Mouse (Mus musculus): ENCODE measurements around the gene C9. TPM values are rescaled to one million over a fixed set of nuclear protein-coding genes. Genes with fewer than 3 reads are reported as not detected.

The C9 gene
- not detected in 2 replicates for polyA plus RNA-seq (2015; fragmentation: Nextera tagmentation; extraction: Ambion mirVana)

DNA sequence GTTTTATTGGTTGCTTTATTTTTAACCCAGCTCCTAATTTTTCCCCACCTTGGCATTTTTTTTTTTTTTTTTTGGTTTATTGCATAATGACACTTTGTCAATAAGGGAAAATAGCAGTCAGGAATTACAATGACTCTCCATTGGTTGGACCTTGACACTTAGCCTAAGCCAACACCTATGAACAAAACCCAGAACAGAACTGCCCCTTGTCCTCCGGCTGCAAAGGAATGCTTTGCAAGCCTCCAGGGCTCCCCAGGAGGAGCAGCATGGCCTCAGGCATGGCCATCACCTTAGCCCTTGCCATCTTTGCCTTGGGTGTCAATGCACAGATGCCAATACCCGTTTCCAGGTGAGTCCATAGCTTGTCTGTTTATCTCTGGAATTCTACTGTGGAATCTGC lies at the start of gene C9:
Gene C9, plus strand, starts transcription at position 193 of the 400 bp plus-strand sequence.
- Histone ChIP-seq H3K36me3 (ENCODE audit: control insufficient read depth, insufficient read depth, low read length) (no peaks in the 10 kb centered on the region), H3K9me3 (ENCODE audit: control insufficient read depth, low read length) (no peaks in the 10 kb centered on the region), H3K4me1 (ENCODE audit: control insufficient read depth, insufficient read depth, low read depth, low read length) (no peaks in the 10 kb centered on the region), H3K9ac (ENCODE audit: low read depth, low read length) (no peak within 1 kb of the TSS), H3K4me2 (ENCODE audit: low read length) (no peak within 1 kb of the TSS), H3K27me3 (replicated peaks; ENCODE audit: control insufficient read depth, insufficient read depth, low read length) (no peaks in the 10 kb centered on the region), H3K4me3 (ENCODE audit: low read length) (no peak within 1 kb of the TSS), H3K27ac (ENCODE audit: low read depth, low read length) (no peak within 1 kb of the TSS)
- no peak for ATAC-seq
- 90% methylated on average over 2 of the region's 2 CpGs for WGBS

DNA sequence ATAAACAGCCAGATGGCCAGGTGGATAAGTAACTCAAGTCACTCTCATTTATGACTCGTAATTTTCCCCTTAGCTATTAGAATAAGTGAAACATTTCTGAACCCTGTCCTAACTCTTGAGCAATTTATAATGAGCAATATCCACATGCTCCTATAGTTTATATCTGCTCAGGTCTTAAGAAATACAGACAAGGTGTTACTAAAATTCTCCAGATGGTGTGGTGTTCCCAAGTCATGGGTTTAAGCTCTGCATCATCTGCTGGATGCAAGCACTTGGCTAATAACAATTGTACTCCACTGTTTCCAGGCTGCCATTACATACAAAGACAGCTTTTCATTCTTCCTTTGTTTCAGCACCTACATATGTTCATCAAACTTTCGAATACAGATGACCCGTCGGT lies 46.9 kb upstream of the C9 start:
- Histone ChIP-seq H3K9me3 (ENCODE audit: control insufficient read depth, low read length) (no peaks in the 10 kb centered on the region), H3K36me3 (ENCODE audit: control insufficient read depth, insufficient read depth, low read length) (no peaks in the 10 kb centered on the region), H3K9ac (ENCODE audit: low read depth, low read length) (no peak overlapping the region), H3K4me1 (ENCODE audit: control insufficient read depth, insufficient read depth, low read depth, low read length) (no peaks in the 10 kb centered on the region), H3K4me3 (ENCODE audit: low read length) (no peak overlapping the region), H3K27ac (ENCODE audit: low read depth, low read length) (no peak overlapping the region), H3K4me2 (ENCODE audit: low read length) (no peak overlapping the region), H3K27me3 (replicated peaks; ENCODE audit: control insufficient read depth, insufficient read depth, low read length) (no peaks in the 10 kb centered on the region)
- ATAC-seq = no peak
- 91% methylated on average over 4 of the region's 4 CpGs for WGBS

DNA sequence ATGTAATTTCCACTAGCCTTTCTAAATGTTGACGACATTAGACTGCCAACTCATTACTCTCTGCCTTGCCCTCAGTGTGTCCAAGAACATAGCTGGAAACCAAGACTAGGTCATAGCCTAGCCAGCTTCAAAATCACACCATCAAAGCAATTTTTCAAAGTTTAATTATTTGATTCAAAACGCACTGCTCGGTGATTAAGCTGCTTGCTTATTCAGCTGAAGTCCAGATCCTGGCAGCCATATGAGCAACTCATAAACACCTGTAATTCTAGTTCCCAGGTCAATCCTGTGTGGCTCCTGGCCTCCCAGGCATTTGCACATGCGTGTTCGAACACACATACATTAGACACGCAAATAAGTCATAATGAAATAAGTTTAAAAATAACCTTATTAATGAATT lies 46.2 kb upstream of the C9 start:
- H3K27me3 ChIP-seq (replicated peaks; ENCODE audit: control insufficient read depth, insufficient read depth, low read length) = no peaks in the 10 kb centered on the region
- ATAC-seq = no peak
- H3K9me3 ChIP-seq (ENCODE audit: control insufficient read depth, low read length) = no peaks in the 10 kb centered on the region
- no peaks in the 10 kb centered on the region for H3K36me3 ChIP-seq (ENCODE audit: control insufficient read depth, insufficient read depth, low read length)
- no peak overlapping the region for H3K4me2 ChIP-seq (ENCODE audit: low read length)
- H3K27ac ChIP-seq (ENCODE audit: low read depth, low read length) = no peak overlapping the region
- H3K9ac ChIP-seq (ENCODE audit: low read depth, low read length) = no peak overlapping the region
- no peak overlapping the region for H3K4me3 ChIP-seq (ENCODE audit: low read length)
- WGBS = 87% methylated on average over 6 of the region's 6 CpGs
- H3K4me1 ChIP-seq (ENCODE audit: control insufficient read depth, insufficient read depth, low read depth, low read length) = no peaks in the 10 kb centered on the region

DNA sequence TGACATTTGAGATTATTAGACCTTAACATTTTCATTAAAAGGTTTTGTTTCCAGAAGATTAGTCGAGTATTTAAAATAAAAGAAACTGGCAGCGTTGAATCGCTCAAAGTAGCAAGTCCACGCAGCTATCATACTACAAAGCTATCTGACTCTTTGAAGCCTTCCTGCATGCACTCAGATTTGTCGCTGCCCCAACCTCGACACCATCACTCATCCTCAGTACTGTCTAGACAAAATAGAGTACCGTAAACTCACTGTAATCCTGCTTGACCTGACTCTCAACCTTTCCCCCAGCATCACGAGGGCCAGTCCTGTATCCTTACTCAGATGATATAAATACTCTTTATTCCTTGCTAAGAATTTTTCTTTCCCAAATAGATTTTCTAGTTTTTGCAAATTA lies 45.0 kb upstream of the C9 start:
- ATAC-seq = no peak
- Histone ChIP-seq H3K4me2 (ENCODE audit: low read length) (no peak overlapping the region), H3K4me1 (ENCODE audit: control insufficient read depth, insufficient read depth, low read depth, low read length) (no peaks in the 10 kb centered on the region), H3K27ac (ENCODE audit: low read depth, low read length) (no peak overlapping the region), H3K4me3 (ENCODE audit: low read length) (no peak overlapping the region), H3K9ac (ENCODE audit: low read depth, low read length) (no peak overlapping the region), H3K27me3 (replicated peaks; ENCODE audit: control insufficient read depth, insufficient read depth, low read length) (no peaks in the 10 kb centered on the region), H3K36me3 (ENCODE audit: control insufficient read depth, insufficient read depth, low read length) (no peaks in the 10 kb centered on the region), H3K9me3 (ENCODE audit: control insufficient read depth, low read length) (no peaks in the 10 kb centered on the region)
- WGBS = 78% methylated on average over 8 of the region's 8 CpGs

DNA sequence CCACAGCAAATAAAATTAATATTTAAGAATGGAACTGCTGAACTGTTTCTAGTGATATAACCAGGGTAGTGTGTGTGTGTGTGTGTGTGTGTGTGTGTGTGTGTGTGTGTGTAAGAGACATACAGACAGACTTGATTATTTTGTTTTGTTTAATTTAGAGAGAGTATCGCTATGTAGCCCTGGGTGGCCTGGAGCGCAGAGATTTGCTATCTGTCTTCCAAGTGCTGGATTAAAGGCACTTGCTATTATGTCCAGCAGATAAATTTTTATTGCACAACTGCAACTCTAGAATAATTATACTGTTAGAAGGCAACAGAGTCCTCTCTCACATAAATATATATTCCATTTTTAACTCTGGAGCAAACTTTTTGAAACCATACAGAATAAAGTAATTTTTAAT lies 42.7 kb upstream of the C9 start:
- H3K27me3 ChIP-seq (replicated peaks; ENCODE audit: control insufficient read depth, insufficient read depth, low read length) = no peaks in the 10 kb centered on the region
- no peaks in the 10 kb centered on the region for H3K4me1 ChIP-seq (ENCODE audit: control insufficient read depth, insufficient read depth, low read depth, low read length)
- 88% methylated on average over 2 of the region's 2 CpGs for WGBS
- ATAC-seq = no peak
- no peak overlapping the region for H3K27ac ChIP-seq (ENCODE audit: low read depth, low read length)
- no peak overlapping the region for H3K9ac ChIP-seq (ENCODE audit: low read depth, low read length)
- no peaks in the 10 kb centered on the region for H3K9me3 ChIP-seq (ENCODE audit: control insufficient read depth, low read length)
- H3K36me3 ChIP-seq (ENCODE audit: control insufficient read depth, insufficient read depth, low read length) = no peaks in the 10 kb centered on the region
- no peak overlapping the region for H3K4me3 ChIP-seq (ENCODE audit: low read length)
- no peak overlapping the region for H3K4me2 ChIP-seq (ENCODE audit: low read length)

DNA sequence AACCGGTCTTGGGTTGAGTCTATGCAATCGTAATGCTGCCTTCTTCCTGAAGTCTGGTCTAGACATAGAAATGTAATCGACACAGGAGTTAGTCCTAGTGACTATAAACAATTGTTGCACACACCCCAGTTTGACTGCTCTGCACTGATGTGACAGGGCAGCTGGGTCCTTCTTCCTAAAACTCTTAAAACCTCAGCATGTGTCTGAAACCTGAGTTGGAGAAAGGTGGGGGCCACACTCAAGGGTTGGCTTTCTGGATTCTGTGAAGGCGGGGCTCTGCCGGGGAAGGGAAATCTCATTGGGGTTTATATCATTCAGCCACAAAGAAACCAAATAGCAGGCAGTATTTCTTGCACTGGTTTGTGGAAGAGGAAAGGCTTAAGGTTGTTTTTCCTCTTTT lies 41.0 kb upstream of the C9 start:
- no peak overlapping the region for H3K4me3 ChIP-seq (ENCODE audit: low read length)
- no peaks in the 10 kb centered on the region for H3K9me3 ChIP-seq (ENCODE audit: control insufficient read depth, low read length)
- WGBS = 89% methylated on average over 5 of the region's 5 CpGs
- H3K4me2 ChIP-seq (ENCODE audit: low read length) = no peak overlapping the region
- no peak overlapping the region for H3K9ac ChIP-seq (ENCODE audit: low read depth, low read length)
- H3K36me3 ChIP-seq (ENCODE audit: control insufficient read depth, insufficient read depth, low read length) = no peaks in the 10 kb centered on the region
- no peak for ATAC-seq
- no peaks in the 10 kb centered on the region for H3K27me3 ChIP-seq (replicated peaks; ENCODE audit: control insufficient read depth, insufficient read depth, low read length)
- no peaks in the 10 kb centered on the region for H3K4me1 ChIP-seq (ENCODE audit: control insufficient read depth, insufficient read depth, low read depth, low read length)
- no peak overlapping the region for H3K27ac ChIP-seq (ENCODE audit: low read depth, low read length)

DNA sequence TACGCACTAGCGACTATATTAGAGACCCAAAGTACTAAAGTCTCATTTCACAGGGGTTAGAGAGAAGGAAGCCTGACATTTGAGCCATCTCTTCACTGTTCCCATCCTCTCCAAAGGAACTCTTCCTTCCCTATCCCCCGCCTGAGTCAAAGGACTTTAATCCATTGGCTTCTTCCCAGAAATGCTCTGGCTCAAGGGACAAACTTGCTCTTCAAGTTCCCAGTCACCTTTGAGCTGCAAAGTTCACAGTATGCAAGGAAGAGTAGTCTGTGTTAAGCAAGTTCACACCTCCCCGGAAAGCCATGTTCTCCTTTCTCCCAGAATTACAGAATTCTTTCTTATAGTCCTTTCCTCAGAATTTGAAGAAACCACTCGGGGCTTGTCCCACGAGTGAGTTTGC lies 38.4 kb upstream of the C9 start:
- Histone ChIP-seq H3K36me3 (ENCODE audit: control insufficient read depth, insufficient read depth, low read length) (no peaks in the 10 kb centered on the region), H3K9ac (ENCODE audit: low read depth, low read length) (no peak overlapping the region), H3K4me1 (ENCODE audit: control insufficient read depth, insufficient read depth, low read depth, low read length) (no peaks in the 10 kb centered on the region), H3K27ac (ENCODE audit: low read depth, low read length) (no peak overlapping the region), H3K27me3 (replicated peaks; ENCODE audit: control insufficient read depth, insufficient read depth, low read length) (no peaks in the 10 kb centered on the region), H3K4me3 (ENCODE audit: low read length) (no peak overlapping the region), H3K4me2 (ENCODE audit: low read length) (no peak overlapping the region), H3K9me3 (ENCODE audit: control insufficient read depth, low read length) (no peaks in the 10 kb centered on the region)
- 89% methylated on average over 6 of the region's 6 CpGs for WGBS
- ATAC-seq = no peak

DNA sequence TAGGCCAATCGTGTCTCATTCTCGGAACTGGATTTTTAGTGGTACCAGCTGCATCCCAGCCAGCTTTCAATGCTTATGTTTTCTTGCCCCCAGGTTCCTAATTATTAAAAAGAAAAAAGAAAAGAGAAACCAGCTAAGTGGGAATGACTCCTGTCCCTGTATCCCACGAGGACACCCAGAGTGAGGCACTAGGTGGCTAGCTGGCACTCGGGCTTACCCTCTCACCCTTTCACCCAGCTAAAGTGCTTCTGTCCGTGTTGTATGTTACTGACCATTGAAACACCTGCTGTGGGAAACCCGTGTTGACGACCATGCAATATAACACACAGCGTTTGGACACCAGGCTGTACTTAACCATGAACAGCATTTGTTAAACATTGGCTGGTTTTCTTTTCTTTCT lies 36.1 kb upstream of the C9 start:
- Histone ChIP-seq H3K27ac (ENCODE audit: low read depth, low read length) (no peak overlapping the region), H3K4me3 (ENCODE audit: low read length) (no peak overlapping the region), H3K4me2 (ENCODE audit: low read length) (no peak overlapping the region), H3K9me3 (ENCODE audit: control insufficient read depth, low read length) (no peaks in the 10 kb centered on the region), H3K9ac (ENCODE audit: low read depth, low read length) (no peak overlapping the region), H3K4me1 (ENCODE audit: control insufficient read depth, insufficient read depth, low read depth, low read length) (no peaks in the 10 kb centered on the region), H3K36me3 (ENCODE audit: control insufficient read depth, insufficient read depth, low read length) (no peaks in the 10 kb centered on the region), H3K27me3 (replicated peaks; ENCODE audit: control insufficient read depth, insufficient read depth, low read length) (no peaks in the 10 kb centered on the region)
- ATAC-seq = no peak
- 88% methylated on average over 8 of the region's 8 CpGs for WGBS

DNA sequence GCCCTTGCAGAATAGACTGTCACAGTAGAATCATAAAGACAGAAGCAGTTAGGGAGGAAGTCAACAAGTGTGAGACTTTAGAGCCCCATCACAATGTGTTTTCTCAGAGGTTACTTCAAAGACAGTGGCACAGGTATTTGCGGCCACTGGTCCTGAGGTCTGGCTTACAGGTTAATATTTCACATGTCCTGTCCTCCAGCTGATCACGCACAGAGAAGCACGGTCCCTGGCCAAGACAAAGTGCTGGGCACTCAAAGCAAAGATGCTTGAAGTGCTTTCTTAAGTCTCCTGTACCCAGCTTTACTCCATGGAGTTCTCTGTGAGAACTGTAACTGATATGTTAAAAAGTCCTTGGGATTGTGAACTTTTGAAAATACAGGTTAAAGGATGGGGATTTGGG lies 35.0 kb upstream of the C9 start:
- Histone ChIP-seq H3K4me1 (ENCODE audit: control insufficient read depth, insufficient read depth, low read depth, low read length) (no peaks in the 10 kb centered on the region), H3K9me3 (ENCODE audit: control insufficient read depth, low read length) (no peaks in the 10 kb centered on the region), H3K4me3 (ENCODE audit: low read length) (no peak overlapping the region), H3K36me3 (ENCODE audit: control insufficient read depth, insufficient read depth, low read length) (no peaks in the 10 kb centered on the region), H3K4me2 (ENCODE audit: low read length) (no peak overlapping the region), H3K27me3 (replicated peaks; ENCODE audit: control insufficient read depth, insufficient read depth, low read length) (no peaks in the 10 kb centered on the region), H3K27ac (ENCODE audit: low read depth, low read length) (no peak overlapping the region), H3K9ac (ENCODE audit: low read depth, low read length) (no peak overlapping the region)
- ATAC-seq = no peak
- 96% methylated on average over 3 of the region's 3 CpGs for WGBS

DNA sequence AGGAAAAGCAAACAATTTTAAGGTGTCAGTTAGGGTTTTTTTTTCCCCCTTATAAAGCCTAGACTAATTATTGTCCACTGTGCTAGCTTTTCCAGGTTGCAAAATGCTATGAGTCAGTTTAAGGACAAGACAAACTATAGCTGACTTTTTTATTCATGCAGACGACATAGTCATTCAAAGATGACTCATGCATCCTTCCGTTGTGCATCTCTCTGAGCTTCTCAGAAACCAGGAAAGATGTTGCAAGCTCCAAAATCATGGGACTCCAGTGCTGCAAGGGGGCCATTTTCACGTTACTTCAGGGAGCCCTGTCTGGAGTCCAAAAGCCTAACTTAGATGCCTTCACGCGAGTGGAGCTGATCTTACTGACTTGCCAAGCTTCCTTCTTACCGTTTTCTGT lies 33.8 kb upstream of the C9 start:
- Histone ChIP-seq H3K9ac (ENCODE audit: low read depth, low read length) (no peak overlapping the region), H3K4me1 (ENCODE audit: control insufficient read depth, insufficient read depth, low read depth, low read length) (no peaks in the 10 kb centered on the region), H3K9me3 (ENCODE audit: control insufficient read depth, low read length) (no peaks in the 10 kb centered on the region), H3K36me3 (ENCODE audit: control insufficient read depth, insufficient read depth, low read length) (no peaks in the 10 kb centered on the region), H3K27me3 (replicated peaks; ENCODE audit: control insufficient read depth, insufficient read depth, low read length) (no peaks in the 10 kb centered on the region), H3K4me3 (ENCODE audit: low read length) (no peak overlapping the region), H3K4me2 (ENCODE audit: low read length) (no peak overlapping the region), H3K27ac (ENCODE audit: low read depth, low read length) (no peak overlapping the region)
- 92% methylated on average over 6 of the region's 6 CpGs for WGBS
- ATAC-seq = no peak
